In the genomic region with DNA sequence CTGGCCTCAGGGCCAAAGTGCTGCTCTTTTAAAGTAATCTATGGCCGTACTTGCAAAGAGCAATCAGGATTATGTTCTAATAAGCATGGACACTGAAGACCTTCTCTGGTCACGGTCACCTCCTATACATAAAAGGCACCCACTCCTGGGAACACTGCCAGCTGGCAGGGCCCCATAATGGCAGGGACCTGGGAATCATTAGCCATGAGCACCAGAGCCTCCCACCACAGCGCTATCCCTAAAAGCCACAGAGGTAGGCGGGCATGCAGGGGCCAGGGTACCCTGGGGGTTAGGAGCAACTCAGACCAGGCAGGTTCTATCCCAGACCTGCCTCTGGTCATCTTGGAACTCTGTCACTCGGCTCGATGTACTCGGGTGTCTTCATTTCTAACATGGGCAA, we compare ENCODE assay signal across 12 mouse cellular contexts. TPM values are rescaled to one million over a fixed set of nuclear protein-coding genes. Genes with fewer than 3 reads are reported as not detected.
DNase-seq lines count a peak whose midpoint lies in the region; ATAC-seq and TF ChIP-seq lines count a peak whose summit lies in the region.
"Had no signal": no experiment of that assay in that cellular context is flagged by ENCODE, and none has a peak within 500 bp of the region (broad histone marks: within the 10 kb centered on the region; RNA-seq: fewer than 3 reads in every experiment).

No protein-coding gene starts in this region.

- no peaks in the 10 kb centered on the region for H3K27me3 ChIP-seq in intestine, embryonic 15.5 days (replicated peaks)
- H3K27me3 ChIP-seq: heart, embryonic 13.5 days; liver, embryonic 15.5 days had no signal

- H3K36me3 ChIP-seq in intestine, embryonic 15.5 days, result no peaks in the 10 kb centered on the region
- H3K36me3 ChIP-seq: liver, embryonic 15.5 days had no signal

- WGBS in intestine, embryonic 15.5 days, result 77% methylated on average over 7 of the region's 7 CpGs

- peak; percentile 20 for DNase-seq in adrenal gland, adult 2 months
- DNase-seq in adrenal gland, postnatal 14 days, result no peak
- no peak for DNase-seq in layer of hippocampus, adult 2 months (ENCODE audit: low spot score in 2 of 2)
- no peak for DNase-seq in layer of hippocampus, adult 9-11 months
- DNase-seq in kidney, postnatal 25 days, result peak; percentile 64 to 75
- no peak for DNase-seq in layer of hippocampus, postnatal 10 days (ENCODE audit: low spot score in 2 of 2)
- DNase-seq in heart, postnatal 25 days (ENCODE audit: low spot score), result no peak
- DNase-seq: thymus, adult 2 months had no signal

- intact Hi-C loops in heart, postnatal 25 days (cut with DNase I), result no loop called here

- no peak for TF ChIP-seq CTCF in layer of hippocampus, adult 2 months (conservative IDR thresholded peaks at IDR 0.05)

- H3K4me1 ChIP-seq in intestine, embryonic 15.5 days (replicated peaks), result peaks cover 37% of the 10 kb centered on the region
- H3K4me1 ChIP-seq: liver, embryonic 15.5 days had no signal

- H3K9ac ChIP-seq in intestine, embryonic 15.5 days, result no peak overlapping the region
- H3K9ac ChIP-seq: heart, embryonic 13.5 days; liver, embryonic 15.5 days had no signal

- no peak overlapping the region for H3K4me3 ChIP-seq in layer of hippocampus, adult 2 months
- H3K4me3 ChIP-seq in intestine, embryonic 15.5 days (replicated peaks), result no peak overlapping the region
- H3K4me3 ChIP-seq: heart, embryonic 13.5 days; left cerebral cortex, adult 2 months; liver, embryonic 15.5 days had no signal

- H3K9me3 ChIP-seq in intestine, embryonic 15.5 days, result no peaks in the 10 kb centered on the region
- H3K9me3 ChIP-seq: liver, embryonic 15.5 days had no signal

- 0 out of 2 replicates have a peak overlapping the region, but pooled peaks have one; percentile 18 for H3K27ac ChIP-seq in layer of hippocampus, adult 2 months
- H3K27ac ChIP-seq in intestine, embryonic 15.5 days, result peak overlapping the region; percentile 36; the same call in 1 of the 2 replicates
- H3K27ac ChIP-seq: heart, embryonic 13.5 days; left cerebral cortex, adult 2 months; liver, embryonic 15.5 days had no signal

- H3K4me2 ChIP-seq in intestine, embryonic 15.5 days (replicated peaks), result no peak overlapping the region
- H3K4me2 ChIP-seq: heart, embryonic 13.5 days; liver, embryonic 15.5 days had no signal

- peak; percentile 14; the same call in 1 of the 2 replicates for ATAC-seq in intestine, embryonic 15.5 days

RNA-seq across cellular contexts. Expression of gene Chga, which starts 45.0 kb away (rescaled TPM):
- 1,000 to 10,000 TPM; 1,470 to 2,168 TPM for total RNA-seq in adrenal gland, adult 2 months (2021)
- polyA plus RNA-seq in adrenal gland, adult 2 months (2012; rRNA removed), result 4,298 and 5,253 TPM in 2 replicates
- 1,531 and 1,561 TPM in 2 replicates for total RNA-seq in adrenal gland, postnatal 14 days (2021)
- total RNA-seq in layer of hippocampus, adult 2 months (2021), result 100 to 1,000 TPM; 123 to 124 TPM
- polyA plus RNA-seq in intestine, embryonic 15.5 days (2015; fragmentation: Nextera tagmentation; extraction: Ambion mirVana), result 26.2 and 27.3 TPM in 2 replicates
- total RNA-seq in layer of hippocampus, postnatal 10 days (2021), result 100 to 1,000 TPM; 150 to 152 TPM
- not detected for total RNA-seq in heart, postnatal 25 days (2021)

Comparison
In these comparisons a context has a peak if more than half of its experiments do, and no peak if none do; other contexts are left out.
1. DNase-seq: peak in adrenal gland, adult 2 months (single experiment) and kidney, postnatal 25 days (2 of 2); none in adrenal gland, postnatal 14 days (single experiment), layer of hippocampus, adult 2 months (0 of 2), layer of hippocampus, adult 9-11 months (single experiment), layer of hippocampus, postnatal 10 days (0 of 2) and heart, postnatal 25 days (single experiment).
2. RNA of gene Chga, which starts 45.0 kb away (total RNA-seq): 1,470 to 2,168 TPM in adrenal gland, adult 2 months, 1,531 to 1,561 TPM in adrenal gland, postnatal 14 days, 150 to 152 TPM in layer of hippocampus, postnatal 10 days and 123 to 124 TPM in layer of hippocampus, adult 2 months; not detected in heart, postnatal 25 days; every median in the first group is over 100 times any median in the second.